Mouse (Mus musculus) cortical plate, adult 2 months (tissue): Measurements from ENCODE around the gene Fam83g. TPM values are rescaled to one million over a fixed set of nuclear protein-coding genes. Genes with fewer than 3 reads are reported as not detected.
A peak's percentile ranks its signal among the peaks of the same experiment; 100 is the strongest.

Source experiments
- H3K27ac ChIP-seq: fragments of 200-500 bp; 2 replicates; pipeline ENCODE4 v1.5.1; 2012; ENCODE audit warnings: low read length, control low read depth, inconsistent platforms; ENCODE audit not compliant: insufficient read depth
- H3K4me1 ChIP-seq: fragments of 200-500 bp; 2 replicates; pipeline ENCODE4 v1.6.1; 2011; ENCODE audit warnings: low read length; ENCODE audit not compliant: control insufficient read depth, insufficient read depth
- H3K4me3 ChIP-seq: fragments of 200-500 bp; 2 replicates; pipeline ENCODE4 v1.5.1; 2011; ENCODE audit warnings: mild to moderate bottlenecking, low read length, control low read depth; ENCODE audit not compliant: insufficient read depth
- CTCF ChIP-seq: fragments of 200-500 bp; IDR thresholded peaks from 2 replicates; pipeline ENCODE4 v1.5.1; 2011; ENCODE audit warnings: mild to moderate bottlenecking, control low read depth, low read length; ENCODE audit not compliant: insufficient read depth; ENCODE audit errors: extremely low read depth
- POLR2A ChIP-seq: fragments of 200-500 bp; IDR thresholded peaks from 2 replicates; pipeline ENCODE4 v1.6.1; 2011; ENCODE audit warnings: mild to moderate bottlenecking, low read length, control low read depth; ENCODE audit not compliant: insufficient read depth; ENCODE audit errors: extremely low read depth
- polyA plus RNA-seq: library from polyadenylated mRNA; depleted of rRNA; stranded (reverse); fragments of >200 nt; gene quantifications from 2 replicates; pipeline ENCODE4 v1.2.3, GENCODE M21; 2012

Fam83g gene
- polyA plus RNA-seq, 1 experiment, result 0.04 TPM

DNA sequence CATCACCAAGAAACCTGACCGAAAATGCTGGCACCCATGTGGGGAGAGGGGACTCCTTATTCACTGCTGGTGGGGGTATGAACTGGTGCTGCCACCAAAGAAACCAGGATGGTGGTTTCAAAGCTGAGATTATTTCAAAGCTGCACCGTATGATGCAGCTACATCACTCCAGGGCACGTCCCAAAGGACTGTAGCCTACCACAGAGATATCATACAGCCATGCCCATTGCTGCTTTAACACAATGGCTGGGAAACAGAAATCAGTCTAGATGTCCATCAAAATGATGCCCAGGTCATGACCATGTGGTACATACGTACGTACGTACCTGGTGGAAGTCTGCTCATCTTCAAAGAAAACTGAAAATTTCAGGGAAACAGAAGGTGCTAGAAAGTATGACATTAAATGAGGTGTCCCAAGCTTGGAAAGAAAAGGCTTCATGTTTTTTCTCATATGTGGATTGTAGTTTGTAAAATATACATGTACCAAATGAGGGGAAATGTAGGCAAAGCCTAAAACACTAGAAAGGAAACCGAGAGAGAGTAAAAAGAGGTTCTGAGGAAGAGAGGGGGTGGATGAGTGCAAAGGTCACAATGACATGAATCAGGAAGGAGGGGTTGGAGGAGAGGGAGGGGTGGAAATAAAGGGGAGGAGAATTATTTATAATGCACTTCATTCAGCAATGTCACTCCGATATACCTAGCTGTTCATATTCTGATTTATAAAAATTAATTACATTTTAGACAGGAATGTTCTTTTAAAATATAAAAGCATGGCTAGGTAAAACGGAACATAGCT, 33.2 kb upstream of the Fam83g start:
- H3K4me3 ChIP-seq, result no peak overlapping the region
- no peak overlapping the region for H3K27ac ChIP-seq
- no peak for TF ChIP-seq CTCF
- no peak for TF ChIP-seq POLR2A
- H3K4me1 ChIP-seq, result no peaks in the 10 kb centered on the region

- H3K27ac ChIP-seq, result no peak overlapping the region
Observed at GRCm38 (mm10) chr11:61652216-61652615, 31.7 kb upstream of the Fam83g start.

DNA sequence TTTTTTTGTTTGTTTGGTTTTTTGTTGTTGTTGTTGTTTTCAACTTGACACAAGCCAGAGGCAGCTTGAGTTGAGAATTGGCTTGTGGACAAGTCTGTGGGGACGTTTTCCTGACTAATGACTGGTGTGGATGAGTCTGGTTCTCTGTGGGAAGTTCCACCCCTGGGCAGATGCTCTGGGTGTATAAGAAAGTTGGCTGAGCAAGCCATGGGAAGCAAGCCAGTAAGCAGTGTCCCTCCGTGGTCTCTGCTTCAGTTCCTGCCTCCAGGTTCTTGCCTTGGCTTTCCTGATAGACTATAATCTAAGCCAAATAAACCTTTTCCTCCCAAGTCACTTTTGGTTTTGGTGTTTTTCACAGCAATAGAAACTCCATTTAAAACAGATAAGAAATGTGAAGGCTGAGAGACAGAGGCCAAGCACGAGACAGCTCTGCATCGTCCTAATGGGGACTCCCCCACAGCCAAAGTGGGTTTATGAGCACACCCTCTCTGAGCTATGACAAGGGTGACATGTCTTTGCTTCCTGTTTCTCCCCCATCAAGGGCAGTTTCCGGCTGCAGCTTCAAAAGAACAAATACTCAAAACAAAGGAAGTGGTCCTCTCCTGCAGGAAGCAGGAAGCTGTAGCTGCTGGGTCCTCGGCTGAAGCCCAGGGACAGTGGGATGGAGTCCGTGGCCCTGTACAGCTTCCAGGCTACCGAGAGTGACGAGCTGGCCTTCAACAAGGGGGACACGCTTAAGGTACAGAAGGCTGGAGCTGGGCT, 31.0 kb upstream of the Fam83g start, which contains the start of gene Grap:
Gene Grap (plus strand): TSS at position 580 of the 762 bp plus-strand sequence.
- 0 out of 2 replicates have a peak within 1 kb of the TSS, but pooled peaks have one; percentile 0 for H3K4me3 ChIP-seq
- TF ChIP-seq POLR2A (no peak), CTCF (no peak)
- no peak within 1 kb of the TSS for H3K27ac ChIP-seq
- no peaks in the 10 kb centered on the region for H3K4me1 ChIP-seq

More at GRCm38 (mm10) chr11:61652216-61652615, 31.7 kb upstream of the Fam83g start:
- H3K4me3 ChIP-seq, result no peak overlapping the region
- TF ChIP-seq POLR2A (no peak), CTCF (no peak)
- H3K4me1 ChIP-seq, result no peaks in the 10 kb centered on the region

- TF ChIP-seq CTCF, result no peak
- no peak for TF ChIP-seq POLR2A
- H3K4me3 ChIP-seq, result no peak overlapping the region
- H3K4me1 ChIP-seq, result no peaks in the 10 kb centered on the region
- no peak overlapping the region for H3K27ac ChIP-seq
Observed at GRCm38 (mm10) chr11:61653568-61653967, 30.3 kb upstream of the Fam83g start.

DNA sequence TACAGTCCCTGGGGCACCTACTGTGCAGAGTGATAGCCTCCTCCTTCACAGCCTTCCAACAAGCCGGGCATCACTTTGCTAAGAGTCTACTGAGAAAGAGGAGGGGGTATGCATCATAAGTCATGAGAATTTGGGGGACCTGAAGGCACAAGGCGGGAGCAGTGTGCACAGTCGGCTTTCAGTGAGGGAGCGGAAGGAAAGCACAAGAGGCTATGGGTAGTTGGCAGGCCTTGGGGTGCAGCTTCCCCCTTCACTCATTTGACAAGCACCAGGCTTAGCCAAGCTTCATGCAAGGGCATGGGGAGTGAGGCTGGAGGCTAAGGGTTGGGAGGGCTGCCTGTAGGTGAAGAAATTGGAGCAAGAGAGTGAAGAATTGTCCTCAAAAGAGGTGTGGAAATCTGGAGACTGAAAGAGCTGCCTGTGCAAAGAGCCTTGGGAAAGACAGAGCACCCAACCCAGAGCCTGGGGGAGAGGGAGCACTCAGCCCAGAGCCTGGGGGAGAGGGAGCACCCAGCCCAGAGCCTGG, 29.0 kb upstream of the Fam83g start:
- TF ChIP-seq CTCF, result no peak
- Histone ChIP-seq H3K4me1 (no peaks in the 10 kb centered on the region), H3K4me3 (no peak overlapping the region), H3K27ac (no peak overlapping the region)

- Histone ChIP-seq H3K4me1 (no peaks in the 10 kb centered on the region), H3K4me3 (no peak overlapping the region), H3K27ac (no peak overlapping the region)
- TF ChIP-seq POLR2A, result no peak
- TF ChIP-seq CTCF, result no peak
Observed at GRCm38 (mm10) chr11:61655649-61656048, 28.2 kb upstream of the Fam83g start.

- TF ChIP-seq CTCF (no peak), POLR2A (no peak)
- no peak overlapping the region for H3K4me3 ChIP-seq
Observed at GRCm38 (mm10) chr11:61656148-61656850, 27.6 kb upstream of the Fam83g start.

GRCm38 (mm10) chr11:61657432-61657831, 26.5 kb upstream of the Fam83g start:
- Histone ChIP-seq H3K27ac (no peak overlapping the region), H3K4me3 (no peak overlapping the region), H3K4me1 (no peaks in the 10 kb centered on the region)
- TF ChIP-seq POLR2A (no peak), CTCF (no peak)

More at GRCm38 (mm10) chr11:61656148-61656850, 27.6 kb upstream of the Fam83g start:
- H3K4me1 ChIP-seq, result no peaks in the 10 kb centered on the region
- H3K27ac ChIP-seq, result no peak overlapping the region

DNA sequence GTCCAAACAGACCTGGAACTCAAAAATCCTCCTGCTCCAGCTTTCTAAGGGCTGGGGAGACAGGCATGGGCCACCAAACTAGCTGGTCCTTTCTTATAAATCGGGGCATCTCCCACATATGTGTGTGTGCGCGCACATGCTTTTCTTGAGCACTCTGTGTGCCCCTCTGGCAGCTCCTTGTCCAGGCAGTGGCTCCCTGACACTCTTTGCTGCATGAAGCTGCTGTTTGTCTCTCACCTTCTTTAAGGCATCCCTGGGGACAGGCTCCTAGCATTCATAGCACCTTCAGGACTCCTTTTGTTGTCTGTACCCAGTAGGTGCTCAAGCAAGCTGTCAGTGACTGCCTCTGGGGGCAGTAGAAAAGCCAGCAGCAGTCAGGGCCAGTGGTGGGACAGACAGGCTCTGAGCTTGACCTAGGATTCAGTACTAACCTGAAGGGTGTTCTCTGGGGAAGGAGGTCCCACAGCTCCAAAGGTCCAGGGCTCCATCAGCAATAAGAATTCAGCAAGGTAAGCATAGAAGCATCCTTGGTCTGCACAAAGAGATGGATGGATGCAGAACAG, 25.4 kb upstream of the Fam83g start:
- H3K27ac ChIP-seq, result no peak overlapping the region
- no peak overlapping the region for H3K4me3 ChIP-seq
- TF ChIP-seq CTCF, result no peak
- TF ChIP-seq POLR2A, result no peak
- no peaks in the 10 kb centered on the region for H3K4me1 ChIP-seq
